Mouse (Mus musculus): ENCODE measurements around the gene Fry. TPM values are rescaled to one million over a fixed set of nuclear protein-coding genes. Genes with fewer than 3 reads are reported as not detected.

Gene Fry
- polyA plus RNA-seq, 1 experiment, result 5.6 TPM

- Histone ChIP-seq H3K4me1 (ENCODE audit: control insufficient read depth, insufficient read depth, insufficient read length, low read length) (no peaks in the 10 kb centered on the region), H3K27me3 (ENCODE audit: control insufficient read depth, insufficient read depth, low read length) (no peaks in the 10 kb centered on the region), H3K36me3 (ENCODE audit: control insufficient read depth, insufficient read depth, low read length) (no peaks in the 10 kb centered on the region), H3K27ac (ENCODE audit: insufficient read depth, low read depth, low read length) (no peak overlapping the region), H3K4me3 (ENCODE audit: low read depth, low read length) (no peak overlapping the region)
- WGBS, result 65% methylated on average over 10 of the region's 10 CpGs
- TF ChIP-seq CTCF (IDR thresholded peaks at IDR 0.05; ENCODE audit: extremely low read depth, insufficient read length, insufficient replicate concordance, low read depth, low read length) (no peak), POLR2A (IDR thresholded peaks at IDR 0.05; ENCODE audit: low read depth, low read length) (no peak)
Measured at GRCm38 (mm10) chr5:150171562-150171961, 53.1 kb downstream of the Fry start.

GRCm38 (mm10) chr5:150173869-150174268 lies 55.4 kb downstream of the Fry start:
- Histone ChIP-seq H3K27me3 (ENCODE audit: control insufficient read depth, insufficient read depth, low read length) (no peaks in the 10 kb centered on the region), H3K4me1 (ENCODE audit: control insufficient read depth, insufficient read depth, insufficient read length, low read length) (no peaks in the 10 kb centered on the region), H3K4me3 (ENCODE audit: low read depth, low read length) (no peak overlapping the region), H3K36me3 (ENCODE audit: control insufficient read depth, insufficient read depth, low read length) (no peaks in the 10 kb centered on the region), H3K27ac (ENCODE audit: insufficient read depth, low read depth, low read length) (no peak overlapping the region)
- TF ChIP-seq CTCF (IDR thresholded peaks at IDR 0.05; ENCODE audit: extremely low read depth, insufficient read length, insufficient replicate concordance, low read depth, low read length) (no peak), POLR2A (IDR thresholded peaks at IDR 0.05; ENCODE audit: low read depth, low read length) (no peak)
- 60% methylated on average over 6 of the region's 6 CpGs for WGBS

DNA sequence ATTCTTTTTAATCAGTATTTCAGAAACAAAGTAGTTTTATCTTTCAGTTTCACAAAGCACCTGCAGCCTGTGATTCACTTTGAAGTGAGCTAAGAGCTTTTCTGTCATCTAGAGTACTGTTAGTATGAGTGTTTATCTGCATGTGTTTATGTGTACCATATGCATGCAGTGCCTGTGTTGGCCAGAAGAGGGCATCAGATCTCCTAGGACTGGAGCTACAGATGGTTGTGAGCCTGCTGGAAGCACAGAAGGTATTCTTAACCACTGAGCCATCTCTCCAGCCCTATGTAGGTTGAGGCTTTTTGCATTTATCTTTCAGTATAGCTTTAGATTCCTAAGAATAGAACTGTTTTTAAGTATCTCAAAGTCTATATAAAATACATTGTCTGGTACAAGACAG lies 56.5 kb downstream of the Fry start:
- TF ChIP-seq POLR2A (IDR thresholded peaks at IDR 0.05; ENCODE audit: low read depth, low read length) (no peak), CTCF (IDR thresholded peaks at IDR 0.05; ENCODE audit: extremely low read depth, insufficient read length, insufficient replicate concordance, low read depth, low read length) (no peak)
- Histone ChIP-seq H3K4me3 (ENCODE audit: low read depth, low read length) (no peak overlapping the region), H3K4me1 (ENCODE audit: control insufficient read depth, insufficient read depth, insufficient read length, low read length) (no peaks in the 10 kb centered on the region)

DNA sequence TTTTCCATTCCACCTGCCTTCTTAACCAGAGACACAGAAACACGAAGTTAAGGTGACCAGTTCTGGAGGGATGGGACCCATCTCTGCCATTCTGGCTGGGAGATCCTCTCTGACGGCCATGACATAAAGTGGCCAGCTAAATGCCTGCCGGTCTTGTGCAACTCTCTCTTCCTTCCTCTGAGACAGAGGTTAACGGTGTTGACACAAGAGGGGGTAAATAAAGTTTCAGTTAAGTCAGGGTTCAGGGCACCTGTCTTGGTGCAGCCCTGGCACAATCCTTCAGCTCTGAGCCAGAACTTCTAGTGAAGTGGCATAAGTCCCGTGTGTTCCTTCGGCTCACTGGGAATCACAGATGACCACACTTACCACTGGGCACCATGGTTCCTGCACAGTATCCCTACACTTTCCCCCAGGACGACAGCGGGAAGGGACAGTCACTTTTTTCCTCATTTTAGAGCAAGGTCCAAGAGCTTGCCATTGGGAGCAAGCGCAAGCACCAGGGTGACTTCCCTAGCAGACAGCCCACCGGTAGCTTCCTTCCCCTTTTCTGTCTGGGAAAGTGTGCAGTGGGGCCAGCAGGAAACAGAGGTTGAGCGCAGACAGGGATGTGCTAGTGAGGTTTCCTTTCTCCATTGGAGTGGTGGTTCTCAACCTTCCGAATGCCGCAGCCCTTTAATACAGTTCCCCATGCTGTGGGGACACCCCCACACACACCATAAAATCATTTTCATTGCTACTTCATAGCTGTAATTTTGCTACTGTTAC lies 58.0 kb downstream of the Fry start:
- H3K4me1 ChIP-seq (ENCODE audit: control insufficient read depth, insufficient read depth, insufficient read length, low read length), result peaks cover 1% of the 10 kb centered on the region; the same call in 1 of the 2 replicates
- H3K27ac ChIP-seq (ENCODE audit: insufficient read depth, low read depth, low read length), result no peak overlapping the region
- H3K4me3 ChIP-seq (ENCODE audit: low read depth, low read length), result no peak overlapping the region
- WGBS, result 71% methylated on average over 13 of the region's 13 CpGs
- TF ChIP-seq POLR2A (IDR thresholded peaks at IDR 0.05; ENCODE audit: low read depth, low read length), result no peak
- no peak for TF ChIP-seq CTCF (IDR thresholded peaks at IDR 0.05; ENCODE audit: extremely low read depth, insufficient read length, insufficient replicate concordance, low read depth, low read length)
- H3K27me3 ChIP-seq (ENCODE audit: control insufficient read depth, insufficient read depth, low read length), result no peaks in the 10 kb centered on the region
- H3K36me3 ChIP-seq (ENCODE audit: control insufficient read depth, insufficient read depth, low read length), result no peaks in the 10 kb centered on the region

More for the DNA sequence above, 56.5 kb downstream of the Fry start:
- no peaks in the 10 kb centered on the region for H3K36me3 ChIP-seq (ENCODE audit: control insufficient read depth, insufficient read depth, low read length)
- no peaks in the 10 kb centered on the region for H3K27me3 ChIP-seq (ENCODE audit: control insufficient read depth, insufficient read depth, low read length)
- H3K27ac ChIP-seq (ENCODE audit: insufficient read depth, low read depth, low read length), result no peak overlapping the region

DNA sequence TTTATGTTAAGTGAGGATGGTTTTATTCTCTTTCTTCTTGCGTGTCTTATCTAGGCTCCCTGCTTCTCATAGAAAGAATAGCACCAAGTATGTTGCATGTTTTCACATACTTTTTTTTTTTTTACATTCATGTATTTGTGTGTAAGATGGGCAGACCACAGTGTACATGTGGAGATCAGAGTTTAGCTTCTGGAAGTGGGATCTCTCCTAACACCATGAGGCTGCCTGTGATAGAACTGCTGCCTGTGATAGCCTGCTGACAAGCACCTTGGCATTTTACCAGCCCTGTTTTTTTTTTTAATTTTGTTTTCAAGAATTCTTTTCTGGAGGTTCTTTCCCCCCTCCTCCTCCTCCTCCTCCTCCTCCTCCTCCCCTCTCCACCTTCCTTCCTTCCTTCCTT lies 59.3 kb downstream of the Fry start:
- Histone ChIP-seq H3K36me3 (ENCODE audit: control insufficient read depth, insufficient read depth, low read length) (no peaks in the 10 kb centered on the region), H3K4me1 (ENCODE audit: control insufficient read depth, insufficient read depth, insufficient read length, low read length) (peaks cover 1% of the 10 kb centered on the region; the same call in 1 of the 2 replicates), H3K27ac (ENCODE audit: insufficient read depth, low read depth, low read length) (no peak overlapping the region), H3K27me3 (ENCODE audit: control insufficient read depth, insufficient read depth, low read length) (no peaks in the 10 kb centered on the region), H3K4me3 (ENCODE audit: low read depth, low read length) (no peak overlapping the region)
- TF ChIP-seq POLR2A (IDR thresholded peaks at IDR 0.05; ENCODE audit: low read depth, low read length) (no peak), CTCF (IDR thresholded peaks at IDR 0.05; ENCODE audit: extremely low read depth, insufficient read length, insufficient replicate concordance, low read depth, low read length) (no peak)
- WGBS, result 91% methylated on average over 1 of the region's 1 CpGs

- Histone ChIP-seq H3K4me1 (ENCODE audit: control insufficient read depth, insufficient read depth, insufficient read length, low read length) (peaks cover 1% of the 10 kb centered on the region; the same call in 1 of the 2 replicates), H3K4me3 (ENCODE audit: low read depth, low read length) (no peak overlapping the region), H3K27ac (ENCODE audit: insufficient read depth, low read depth, low read length) (no peak overlapping the region), H3K36me3 (ENCODE audit: control insufficient read depth, insufficient read depth, low read length) (no peaks in the 10 kb centered on the region), H3K27me3 (ENCODE audit: control insufficient read depth, insufficient read depth, low read length) (no peaks in the 10 kb centered on the region)
- 56% methylated on average over 2 of the region's 2 CpGs for WGBS
- TF ChIP-seq CTCF (IDR thresholded peaks at IDR 0.05; ENCODE audit: extremely low read depth, insufficient read length, insufficient replicate concordance, low read depth, low read length) (no peak), POLR2A (IDR thresholded peaks at IDR 0.05; ENCODE audit: low read depth, low read length) (no peak)
Measured at GRCm38 (mm10) chr5:150178194-150178801, 59.9 kb downstream of the Fry start.

DNA sequence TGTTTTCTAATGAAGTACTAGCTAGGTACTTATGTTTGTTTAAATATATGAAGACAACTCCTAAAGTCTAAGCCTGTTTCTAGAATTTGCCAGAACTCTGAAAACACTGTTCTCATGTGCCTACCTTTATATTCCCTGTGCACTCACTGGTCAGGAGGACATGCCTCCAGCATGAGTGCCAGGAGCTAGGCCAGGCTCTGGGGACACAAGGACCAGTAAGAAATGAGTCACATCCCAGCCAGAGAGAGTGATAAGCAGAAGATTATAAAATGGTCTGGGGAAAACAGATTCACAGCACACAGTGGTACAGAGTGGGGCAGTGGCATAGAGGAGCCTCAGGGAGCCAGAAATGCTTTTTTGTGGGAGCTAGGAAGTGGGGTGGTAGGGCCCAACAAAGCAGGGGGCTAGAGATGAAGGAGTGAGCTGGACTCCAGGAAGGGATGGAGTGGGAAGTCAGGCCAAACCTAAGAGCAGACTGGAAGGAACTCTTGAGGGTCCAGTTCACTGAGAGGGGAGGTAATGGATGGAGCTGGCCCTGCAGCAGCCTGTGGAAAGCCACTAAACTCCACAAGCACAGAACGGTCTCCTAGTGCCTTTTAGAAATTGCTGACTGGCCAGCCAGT lies 62.7 kb downstream of the Fry start:
- Histone ChIP-seq H3K36me3 (ENCODE audit: control insufficient read depth, insufficient read depth, low read length) (no peaks in the 10 kb centered on the region), H3K27ac (ENCODE audit: insufficient read depth, low read depth, low read length) (no peak overlapping the region), H3K4me3 (ENCODE audit: low read depth, low read length) (no peak overlapping the region), H3K27me3 (ENCODE audit: control insufficient read depth, insufficient read depth, low read length) (no peaks in the 10 kb centered on the region), H3K4me1 (ENCODE audit: control insufficient read depth, insufficient read depth, insufficient read length, low read length) (peaks cover 1% of the 10 kb centered on the region; the same call in 1 of the 2 replicates)
- WGBS, result 80% methylated on average over 1 of the region's 1 CpGs
- TF ChIP-seq POLR2A (IDR thresholded peaks at IDR 0.05; ENCODE audit: low read depth, low read length) (no peak), CTCF (IDR thresholded peaks at IDR 0.05; ENCODE audit: extremely low read depth, insufficient read length, insufficient replicate concordance, low read depth, low read length) (no peak)
